30 mouse cellular contexts compared by ENCODE assay signal in genomic region chr1:88463241-88463640, GRCm38 (mm10). TPM values are rescaled to one million over a fixed set of nuclear protein-coding genes. Genes with fewer than 3 reads are reported as not detected.
DNase-seq lines count a peak whose midpoint lies in the region; ATAC-seq lines count a peak whose summit lies in the region.
"Had no signal": no experiment of that assay in that cellular context is flagged by ENCODE, and none has a peak within 500 bp of the region (broad histone marks: within the 10 kb centered on the region; RNA-seq: fewer than 3 reads in every experiment).

No protein-coding gene starts in this region.

- H3K27ac ChIP-seq in heart, embryonic 13.5 days (replicated peaks): peak overlapping the region; percentile 42; the same call in 1 of the 2 replicates
- peak overlapping the region; percentile 72 for H3K27ac ChIP-seq in lung, embryonic 16.5 days (ENCODE audit: low read length)
- no peak overlapping the region for H3K27ac ChIP-seq in midbrain, embryonic 10.5 days (replicated peaks)
- H3K27ac ChIP-seq: hindbrain, embryonic 15.5 days; intestine, embryonic 15.5 days; kidney, embryonic 15.5 days; midbrain, embryonic 15.5 days; neural tube, embryonic 13.5 days had no signal

- no peak overlapping the region for H3K9ac ChIP-seq in heart, embryonic 13.5 days
- H3K9ac ChIP-seq in lung, embryonic 16.5 days (ENCODE audit: low read length): no peak overlapping the region
- H3K9ac ChIP-seq: forebrain, postnatal 0 days; hindbrain, embryonic 15.5 days; intestine, embryonic 15.5 days; kidney, embryonic 15.5 days; liver, postnatal 0 days; midbrain, embryonic 15.5 days; neural tube, embryonic 13.5 days had no signal

- H3K4me3 ChIP-seq in heart, embryonic 13.5 days: no peak overlapping the region
- no peak overlapping the region for H3K4me3 ChIP-seq in lung, embryonic 16.5 days (ENCODE audit: low read length)
- H3K4me3 ChIP-seq in midbrain, embryonic 10.5 days: no peak overlapping the region
- H3K4me3 ChIP-seq: hindbrain, embryonic 15.5 days; intestine, embryonic 15.5 days; kidney, embryonic 15.5 days; megakaryocyte, embryonic 14.5 days; midbrain, embryonic 15.5 days; neural tube, embryonic 13.5 days had no signal

- intact Hi-C loops in heart, postnatal 36 days (cut with DNase I): no loop called here

- no peaks in the 10 kb centered on the region for H3K36me3 ChIP-seq in heart, embryonic 13.5 days
- no peaks in the 10 kb centered on the region for H3K36me3 ChIP-seq in lung, embryonic 16.5 days (ENCODE audit: control insufficient read depth, insufficient read depth, low read length)
- no peaks in the 10 kb centered on the region for H3K36me3 ChIP-seq in midbrain, embryonic 10.5 days
- H3K36me3 ChIP-seq: hindbrain, embryonic 15.5 days; intestine, embryonic 15.5 days; kidney, embryonic 15.5 days; midbrain, embryonic 15.5 days; neural tube, embryonic 13.5 days had no signal

- H3K27me3 ChIP-seq in heart, embryonic 13.5 days (replicated peaks): no peaks in the 10 kb centered on the region
- H3K27me3 ChIP-seq in lung, embryonic 16.5 days (ENCODE audit: control insufficient read depth, insufficient read depth, low read depth, low read length): no peaks in the 10 kb centered on the region
- no peaks in the 10 kb centered on the region for H3K27me3 ChIP-seq in midbrain, embryonic 10.5 days (ENCODE audit: low read depth, poor library complexity, severe bottlenecking)
- H3K27me3 ChIP-seq: hindbrain, embryonic 15.5 days; intestine, embryonic 15.5 days; kidney, embryonic 15.5 days; midbrain, embryonic 15.5 days; neural tube, embryonic 13.5 days had no signal

- WGBS in heart, embryonic 13.5 days: 78% methylated on average over 3 of the region's 3 CpGs
- 58% methylated on average over 3 of the region's 3 CpGs for WGBS in lung, embryonic 16.5 days
- WGBS in midbrain, embryonic 10.5 days: 89% methylated on average over 3 of the region's 3 CpGs

- no peak for DNase-seq in heart, postnatal 36 days
- DNase-seq in T-cell, adult 2 months (ENCODE audit: low spot score): peak; percentile 23
- peak; percentile 17 for DNase-seq in naive thymus-derived CD4-positive, alpha-beta T cell, adult 2 months (ENCODE audit: low read depth)
- no peak for DNase-seq in thymus, postnatal 25 days
- DNase-seq in thymus, postnatal 0 days (ENCODE audit: low spot score): no peak
- DNase-seq in midbrain, embryonic 10.5 days (ENCODE audit: low spot score): no peak
- DNase-seq: adrenal gland, postnatal 25 days; cerebellum, adult 9-10 months; forebrain, postnatal 0 days; gastrocnemius, postnatal 36 days; left cerebral cortex, postnatal 4 days; liver, postnatal 0 days; thymus, adult 18-20 months had no signal

- no peak for ATAC-seq in heart, embryonic 13.5 days (ENCODE audit: extremely low read depth, insufficient number of reproducible peaks, low FRiP score, low TSS enrichment)
- peak; percentile 73 for ATAC-seq in lung, embryonic 16.5 days (ENCODE audit: low read depth)
- ATAC-seq: forebrain, postnatal 0 days; liver, postnatal 0 days; midbrain, embryonic 15.5 days had no signal

- H3K4me1 ChIP-seq in heart, embryonic 13.5 days: peaks cover 29% of the 10 kb centered on the region
- peaks cover 14% of the 10 kb centered on the region for H3K4me1 ChIP-seq in lung, embryonic 16.5 days (replicated peaks; ENCODE audit: control insufficient read depth, insufficient read depth, low read length)
- peaks cover 17% of the 10 kb centered on the region for H3K4me1 ChIP-seq in midbrain, embryonic 10.5 days
- H3K4me1 ChIP-seq: hindbrain, embryonic 15.5 days; megakaryocyte, embryonic 14.5 days had no signal

- H3K9me3 ChIP-seq in heart, embryonic 13.5 days: no peaks in the 10 kb centered on the region
- no peaks in the 10 kb centered on the region for H3K9me3 ChIP-seq in lung, embryonic 16.5 days (ENCODE audit: control insufficient read depth, low read length)
- H3K9me3 ChIP-seq in midbrain, embryonic 10.5 days (replicated peaks): no peaks in the 10 kb centered on the region
- H3K9me3 ChIP-seq: hindbrain, embryonic 15.5 days; intestine, embryonic 15.5 days; kidney, embryonic 15.5 days; midbrain, embryonic 15.5 days; neural tube, embryonic 13.5 days had no signal

- H3K4me2 ChIP-seq in heart, embryonic 13.5 days: no peak overlapping the region
- no peak overlapping the region for H3K4me2 ChIP-seq in lung, embryonic 16.5 days (ENCODE audit: low read depth, low read length)
- H3K4me2 ChIP-seq: hindbrain, embryonic 15.5 days; intestine, embryonic 15.5 days; kidney, embryonic 15.5 days; liver, embryonic 11.5 days; midbrain, embryonic 15.5 days; neural tube, embryonic 13.5 days had no signal

RNA-seq across cellular contexts. Expression of gene Glrp1, which starts 46.6 kb away (rescaled TPM):
- polyA plus RNA-seq in heart, embryonic 13.5 days (2015; fragmentation: Nextera tagmentation; extraction: Ambion mirVana): 0.19 and 0.24 TPM in 2 replicates
- total RNA-seq in heart, postnatal 36 days (2021): not detected
- 0.21 and 0.28 TPM in 2 replicates for polyA plus RNA-seq in lung, embryonic 16.5 days (2015; fragmentation: Nextera tagmentation; extraction: Ambion mirVana)
- polyA plus RNA-seq in thymus, postnatal 0 days (2015; fragmentation: Nextera tagmentation; extraction: Ambion mirVana): 0.13 and 0.31 TPM in 2 replicates
- not detected in 2 replicates for polyA plus RNA-seq in midbrain, embryonic 10.5 days (2016; fragmentation: Nextera tagmentation; extraction: Ambion mirVana)
- total RNA-seq: adrenal gland, postnatal 25 days; gastrocnemius, postnatal 36 days; layer of hippocampus, adult 18-20 months; layer of hippocampus, postnatal 14 days; left cerebral cortex, postnatal 4 days had no signal
- polyA plus RNA-seq: forebrain, embryonic 11.5 days; hindbrain, embryonic 15.5 days; intestine, embryonic 15.5 days; kidney, embryonic 15.5 days; midbrain, embryonic 15.5 days; neural tube, embryonic 13.5 days; spleen, adult 2 months; urinary bladder, adult 2 months had no signal

RNA-seq across cellular contexts. Expression of gene Spp2, which starts 56.5 kb away (rescaled TPM):
- polyA plus RNA-seq in heart, embryonic 13.5 days (2015; fragmentation: Nextera tagmentation; extraction: Ambion mirVana): 0.79 and 4.4 TPM in 2 replicates
- total RNA-seq in heart, postnatal 36 days (2021): not detected
- 0.60 and 7.5 TPM in 2 replicates for polyA plus RNA-seq in lung, embryonic 16.5 days (2015; fragmentation: Nextera tagmentation; extraction: Ambion mirVana)
- polyA plus RNA-seq in thymus, postnatal 0 days (2015; fragmentation: Nextera tagmentation; extraction: Ambion mirVana): 0.83 and 0.84 TPM in 2 replicates
- polyA plus RNA-seq in midbrain, embryonic 10.5 days (2016; fragmentation: Nextera tagmentation; extraction: Ambion mirVana): not detected in 2 replicates
- total RNA-seq: adrenal gland, postnatal 25 days; common myeloid progenitor, adult 5-6 weeks; gastrocnemius, postnatal 36 days; hematopoietic stem cell, adult 5-6 weeks; layer of hippocampus, adult 18-20 months; layer of hippocampus, postnatal 14 days; left cerebral cortex, adult 8-10 months had no signal
- polyA plus RNA-seq: forebrain, embryonic 11.5 days; urinary bladder, adult 2 months had no signal

Comparison
In these comparisons a context has a peak if more than half of its experiments do, and no peak if none do; other contexts are left out.
1. DNase-seq: peak in T-cell, adult 2 months (single experiment) and naive thymus-derived CD4-positive, alpha-beta T cell, adult 2 months (single experiment); none in heart, postnatal 36 days (0 of 2), thymus, postnatal 25 days (single experiment), thymus, postnatal 0 days (single experiment) and midbrain, embryonic 10.5 days (single experiment).